Mouse (Mus musculus): ENCODE data around the gene Fignl2.

Gene Fignl2

DNA sequence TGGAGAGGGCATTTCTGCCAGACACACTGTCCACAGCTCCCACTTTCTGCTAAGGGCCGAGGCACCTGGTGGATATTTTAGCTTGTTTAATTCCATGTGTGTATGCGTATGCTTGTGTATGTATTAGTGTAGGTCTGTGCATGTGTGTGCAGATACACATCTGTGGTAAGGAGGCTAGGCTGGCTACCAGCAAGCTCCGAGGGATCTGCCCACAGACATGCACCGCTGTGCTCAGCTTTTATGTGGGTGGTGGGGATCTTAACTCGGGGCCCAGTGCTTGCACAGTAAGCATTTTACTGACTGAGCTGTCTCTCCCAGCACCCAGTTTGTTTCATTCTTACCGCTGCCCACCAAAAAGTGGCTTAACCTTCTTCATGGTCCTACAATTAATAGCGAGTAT lies 71.1 kb downstream of the Fignl2 start:
- DNase-seq = no peak

DNA sequence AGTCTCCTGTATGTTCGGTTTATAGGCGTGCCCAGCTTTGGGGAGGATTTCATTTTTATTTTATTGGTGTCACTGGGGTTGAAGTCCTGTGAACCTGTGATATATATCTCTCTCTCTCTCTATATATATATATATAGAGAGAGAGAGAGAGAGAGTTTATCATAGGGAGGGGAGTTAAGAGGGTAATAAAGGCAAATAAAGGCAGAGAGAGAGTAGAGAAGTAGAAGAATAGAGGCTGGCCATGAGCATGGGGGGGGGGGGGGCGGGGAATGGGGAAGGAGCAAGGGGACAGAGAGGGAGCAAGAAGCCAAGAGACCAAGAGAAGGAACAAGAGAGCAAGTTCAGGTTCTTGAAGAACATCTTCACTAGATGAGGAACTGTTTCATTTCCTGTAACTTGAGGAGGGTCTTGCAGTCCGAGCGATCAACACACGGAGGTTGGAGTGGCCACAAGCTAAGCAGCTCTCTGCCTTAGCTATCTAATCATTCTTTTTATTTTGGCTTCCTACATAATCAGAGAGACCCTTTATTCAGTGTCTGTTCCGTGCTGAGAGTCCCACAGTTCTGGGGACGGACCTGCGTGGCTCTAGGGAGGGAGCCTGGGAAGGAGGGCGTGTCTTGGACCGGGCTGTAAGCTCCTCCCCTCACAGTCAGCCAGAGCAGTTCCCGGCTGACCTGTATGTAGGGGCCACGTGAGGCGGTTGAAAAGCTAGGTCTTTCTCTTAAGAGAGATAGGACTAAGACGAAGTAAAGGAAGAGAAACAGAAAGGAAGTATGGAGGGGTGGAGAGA lies 71.9 kb downstream of the Fignl2 start:
- DNase-seq = peak; percentile 82

DNA sequence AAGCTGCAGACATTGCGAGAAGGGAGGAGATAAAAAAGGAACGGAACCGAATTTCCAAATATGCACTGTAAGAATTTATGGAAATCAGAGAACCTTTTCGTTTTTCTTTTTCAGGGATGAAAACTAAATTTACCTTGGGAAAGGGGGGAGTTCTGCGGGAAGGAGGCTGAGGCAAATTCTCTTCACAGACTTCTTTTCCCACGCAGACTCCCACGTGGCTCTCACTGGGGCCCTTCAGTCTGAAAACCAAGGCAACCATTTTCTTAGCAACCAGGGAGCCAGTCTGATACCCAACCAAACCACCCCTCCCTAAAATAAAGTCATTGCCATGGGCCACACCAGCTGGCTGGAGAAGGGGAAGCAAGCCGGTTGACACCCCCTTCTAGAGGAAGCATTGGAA lies 72.7 kb downstream of the Fignl2 start:
- DNase-seq = no peak

DNA sequence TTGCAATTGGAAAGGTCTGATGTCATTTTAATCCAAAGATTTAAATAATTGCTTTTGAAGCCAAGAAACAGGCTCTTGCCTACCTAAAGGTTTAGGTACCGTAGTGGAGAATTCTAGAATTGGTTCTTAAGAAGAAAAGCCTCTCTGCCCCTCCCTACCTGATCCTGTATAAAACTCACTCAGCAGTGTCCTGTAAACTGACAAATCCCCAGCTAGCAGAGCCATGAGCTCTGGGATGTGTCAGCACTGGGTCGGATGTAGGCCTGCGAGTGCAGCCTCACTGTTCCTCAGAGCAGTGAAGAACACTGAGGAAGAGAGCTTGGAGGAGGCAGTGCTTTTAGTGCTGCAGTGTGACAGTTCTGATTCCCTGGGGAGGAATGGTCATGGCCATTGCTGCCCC lies 73.8 kb downstream of the Fignl2 start:
- no peak for DNase-seq

DNA sequence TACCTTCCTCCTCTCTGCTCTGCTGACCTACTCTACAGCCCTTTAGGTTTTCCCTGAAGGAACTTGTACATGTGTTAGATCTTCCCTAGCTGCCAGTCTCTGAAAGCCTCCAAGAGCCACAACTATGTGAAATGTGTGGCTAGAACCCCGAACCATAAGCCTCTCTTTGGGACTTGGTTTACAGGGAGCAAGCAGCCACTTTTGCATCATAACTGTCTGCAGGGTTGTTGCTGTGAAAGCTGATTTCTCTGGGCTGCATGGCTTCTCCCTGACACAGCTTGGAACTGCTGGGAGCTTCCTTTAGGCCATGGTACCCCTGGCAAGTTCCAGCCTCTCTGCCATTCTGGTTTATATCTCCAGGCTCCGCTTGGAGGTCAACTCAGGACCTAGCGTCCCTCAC lies 75.9 kb downstream of the Fignl2 start:
- no peak for DNase-seq

DNA sequence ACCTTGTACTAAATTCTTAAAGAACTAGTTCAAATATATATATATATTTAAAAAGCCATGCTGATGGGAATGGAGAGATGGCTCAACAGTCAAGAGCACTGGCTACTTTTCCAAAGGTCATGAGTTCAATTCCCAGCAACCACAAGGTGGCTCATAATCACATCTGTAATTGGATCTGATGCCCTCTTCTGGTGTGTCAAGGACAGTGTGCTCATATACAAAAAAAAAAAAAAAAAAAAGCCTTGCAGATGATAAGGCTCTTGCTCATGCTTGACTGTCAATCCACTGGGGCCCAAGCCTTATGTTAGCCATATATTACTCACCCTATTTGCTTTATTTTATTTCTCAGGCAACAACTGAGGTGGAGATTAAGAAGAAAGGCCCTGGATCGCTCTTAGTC lies 76.7 kb downstream of the Fignl2 start:
- no peak for DNase-seq
